Mouse (Mus musculus) midbrain, embryonic 12.5 days (tissue): Measurements from ENCODE around the gene Nap1l5. TPM values are rescaled to one million over a fixed set of nuclear protein-coding genes. Genes with fewer than 3 reads are reported as not detected.
"Not testable (repeated sequence)": the region's sequence is repeated elsewhere in the genome, so short reads cannot be mapped to it uniquely, and the experiment has no call there.

Experiments
- ATAC-seq: fragments of 200-750 bp; cut with Nextera tagmentation; 2 replicates; pipeline ENCODE4 v1.8.0; 2017; ENCODE audit warnings: low read depth, moderate TSS enrichment, moderate library complexity; ENCODE audit not compliant: low FRiP score
- H3K27ac ChIP-seq: fragments of 300-500 bp; sonication (generic); replicated peaks from 2 replicates; pipeline ENCODE4 v1.5.1; 2016; ENCODE audit warnings: mild to moderate bottlenecking
- H3K27me3 ChIP-seq: fragments of 300-500 bp; sonication (generic); 2 replicates; pipeline ENCODE4 v1.6.1; 2016; ENCODE audit warnings: mild to moderate bottlenecking
- H3K36me3 ChIP-seq: fragments of 300-500 bp; sonication (generic); 2 replicates; pipeline ENCODE4 v1.6.1; 2016
- H3K4me1 ChIP-seq: fragments of 300-500 bp; sonication (generic); 2 replicates; pipeline ENCODE4 v1.6.1; 2016
- H3K4me2 ChIP-seq: fragments of 300-500 bp; sonication (generic); replicated peaks from 2 replicates; pipeline ENCODE4 v1.6.1; 2016; ENCODE audit warnings: mild to moderate bottlenecking, moderate library complexity
- H3K4me3 ChIP-seq: fragments of 300-500 bp; sonication (generic); 2 replicates; pipeline ENCODE4 v1.5.1; 2016; ENCODE audit warnings: mild to moderate bottlenecking
- H3K9ac ChIP-seq: fragments of 300-500 bp; sonication (generic); replicated peaks from 2 replicates; pipeline ENCODE4 v1.6.1; 2016; ENCODE audit warnings: mild to moderate bottlenecking, moderate library complexity
- H3K9me3 ChIP-seq: fragments of 300-500 bp; sonication (generic); 2 replicates; pipeline ENCODE4 v1.6.1; 2016; ENCODE audit warnings: mild to moderate bottlenecking
- WGBS: fragments of 180-500 bp; shearing (Covaris S2); methylation state at CpG from one replicate; pipeline ENCODE4 v1.1.7; 2016; 5-methylcytosine and 5-hydroxymethylcytosine counted together
- polyA plus RNA-seq: library from polyadenylated mRNA; unstranded; fragments of >200 nt; fragmentation: Nextera tagmentation; extraction: Ambion mirVana; gene quantifications from 2 replicates; pipeline ENCODE4 v1.2.1, GENCODE M21; 2016

The Nap1l5 gene
- polyA plus RNA-seq, 1 experiment from 2014 or later: 63.2 TPM

DNA sequence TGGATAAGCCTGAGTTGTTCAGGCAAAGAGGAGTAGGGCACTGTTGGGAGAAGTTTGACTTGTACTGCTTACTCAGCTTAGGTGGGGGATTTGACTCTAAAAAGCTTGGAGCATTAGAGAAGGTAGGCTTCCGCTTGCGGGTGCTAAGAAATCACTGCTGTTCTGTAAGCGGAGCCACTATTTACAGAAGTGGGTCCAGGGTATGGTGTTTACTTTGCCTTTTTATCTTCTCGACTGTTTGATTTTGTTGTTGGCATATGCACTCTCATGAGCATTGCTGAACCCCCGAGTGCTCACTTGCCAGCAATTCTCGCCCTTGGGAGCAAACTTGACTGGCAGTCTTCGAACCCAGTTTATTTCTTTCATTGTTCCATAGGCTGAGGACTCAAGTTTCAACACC lies 6.3 kb downstream of the Nap1l5 start:
- H3K9me3 ChIP-seq: no peaks in the 10 kb centered on the region
- no peak for ATAC-seq
- 0 out of 2 replicates have a peak, but pooled peaks cover 2% of the 10 kb centered on the region for H3K36me3 ChIP-seq
- H3K4me2 ChIP-seq: no peak overlapping the region
- no peak overlapping the region for H3K4me3 ChIP-seq
- 80% methylated on average over 7 of the region's 7 CpGs for WGBS
- no peaks in the 10 kb centered on the region; the same call in 1 of the 2 replicates for H3K4me1 ChIP-seq
- no peak overlapping the region for H3K9ac ChIP-seq
- no peak overlapping the region for H3K27ac ChIP-seq
- no peaks in the 10 kb centered on the region for H3K27me3 ChIP-seq

DNA sequence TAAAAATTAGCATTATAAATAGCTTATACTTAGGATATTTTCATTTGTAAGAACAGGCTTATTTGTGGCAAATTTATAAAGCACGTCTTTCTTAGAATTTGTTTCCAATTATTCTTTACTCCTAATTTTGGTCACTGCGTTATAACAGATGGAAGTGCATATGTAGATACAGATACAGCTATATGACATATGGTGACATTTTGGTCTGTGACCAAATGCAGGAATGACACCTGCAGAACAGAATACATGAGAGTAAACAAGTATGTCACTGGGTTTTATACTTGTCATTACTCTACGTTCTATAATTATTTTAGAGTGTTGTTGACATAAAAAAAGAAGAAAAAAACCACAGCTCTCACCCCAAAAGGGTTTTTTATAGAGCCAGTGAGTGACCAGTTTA lies 7.8 kb downstream of the Nap1l5 start:
- Histone ChIP-seq H3K9me3 (no peaks in the 10 kb centered on the region), H3K27ac (no peak overlapping the region), H3K36me3 (0 out of 2 replicates have a peak, but pooled peaks cover 7% of the 10 kb centered on the region), H3K4me1 (no peaks in the 10 kb centered on the region; the same call in 1 of the 2 replicates), H3K4me2 (no peak overlapping the region), H3K27me3 (no peaks in the 10 kb centered on the region), H3K9ac (no peak overlapping the region), H3K4me3 (no peak overlapping the region)
- no peak for ATAC-seq
- WGBS: 89% methylated on average over 3 of the region's 3 CpGs

DNA sequence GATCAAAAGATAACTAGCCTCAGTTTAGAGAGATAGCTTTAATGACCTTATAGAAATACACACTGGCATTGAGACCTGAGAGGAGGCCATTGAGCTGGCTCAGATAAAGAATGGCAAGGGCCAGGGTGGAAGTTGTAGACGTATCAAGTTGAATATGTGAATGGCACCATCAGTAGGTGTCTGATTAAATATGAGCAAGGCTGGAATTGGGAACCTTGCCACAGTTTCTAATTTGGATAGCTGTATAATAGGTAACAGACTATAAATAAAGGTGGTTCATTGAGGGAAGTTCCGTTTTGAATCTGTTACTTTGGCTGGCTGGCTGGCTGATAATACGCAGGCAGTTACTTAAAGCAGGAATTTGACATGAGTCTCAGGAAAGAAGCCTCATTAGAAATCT lies 10.2 kb downstream of the Nap1l5 start:
- Histone ChIP-seq H3K4me2 (no peak overlapping the region), H3K9ac (no peak overlapping the region), H3K4me3 (no peak overlapping the region), H3K36me3 (0 out of 2 replicates have a peak, but pooled peaks cover 7% of the 10 kb centered on the region), H3K27me3 (no peaks in the 10 kb centered on the region), H3K27ac (no peak overlapping the region), H3K4me1 (no peaks in the 10 kb centered on the region; the same call in 1 of the 2 replicates), H3K9me3 (no peaks in the 10 kb centered on the region)
- no peak for ATAC-seq
- 90% methylated on average over 3 of the region's 3 CpGs for WGBS

DNA sequence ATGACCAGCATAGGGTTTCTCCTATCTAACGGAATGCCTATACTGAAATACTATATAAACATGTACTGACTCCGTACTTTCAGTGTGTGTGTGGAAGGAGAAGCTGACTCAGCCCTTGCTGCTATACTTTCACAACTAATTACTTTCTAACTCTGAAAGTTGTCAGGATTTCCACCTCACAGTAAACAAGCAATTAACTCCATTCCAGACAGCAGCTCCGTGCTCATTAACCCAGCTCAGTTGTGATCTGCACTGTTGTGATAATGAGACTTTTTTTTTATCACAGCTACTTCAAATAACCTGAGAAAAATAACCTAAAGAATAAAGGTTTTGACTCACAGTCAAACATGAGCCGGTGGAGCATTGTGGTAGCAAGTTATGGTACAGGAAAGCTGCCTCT lies 11.9 kb downstream of the Nap1l5 start:
- Histone ChIP-seq H3K27ac (no peak overlapping the region), H3K27me3 (no peaks in the 10 kb centered on the region), H3K9me3 (no peaks in the 10 kb centered on the region), H3K4me2 (no peak overlapping the region), H3K4me3 (no peak overlapping the region), H3K9ac (no peak overlapping the region), H3K4me1 (no peaks in the 10 kb centered on the region; the same call in 1 of the 2 replicates), H3K36me3 (0 out of 2 replicates have a peak, but pooled peaks cover 7% of the 10 kb centered on the region)
- WGBS: 92% methylated on average over 4 of the region's 4 CpGs
- no peak for ATAC-seq

DNA sequence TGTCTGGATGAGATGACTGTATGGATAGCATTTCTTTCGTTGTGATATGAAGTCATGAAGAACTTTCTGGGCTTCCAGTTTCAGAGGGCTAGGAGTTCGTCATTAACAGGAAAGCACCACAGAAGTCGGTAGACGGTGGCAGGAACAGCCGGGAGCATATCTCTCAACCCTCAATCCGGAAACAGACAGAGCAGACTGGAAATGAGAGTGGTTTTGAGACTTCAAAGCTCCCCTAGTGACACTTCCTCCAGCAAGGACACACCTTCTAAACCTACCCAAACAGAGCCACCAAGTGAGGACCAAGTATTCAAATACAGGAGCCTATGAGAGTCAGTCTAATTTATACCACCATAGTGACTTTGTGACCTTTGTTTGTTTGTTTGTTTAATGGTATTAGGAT lies 13.6 kb downstream of the Nap1l5 start:
- WGBS: 93% methylated on average over 6 of the region's 6 CpGs
- peaks cover 12% of the 10 kb centered on the region; the same call in 1 of the 2 replicates for H3K36me3 ChIP-seq
- H3K4me1 ChIP-seq: no peaks in the 10 kb centered on the region; the same call in 1 of the 2 replicates
- no peak overlapping the region for H3K9ac ChIP-seq
- ATAC-seq: no peak
- no peaks in the 10 kb centered on the region for H3K9me3 ChIP-seq
- no peak overlapping the region for H3K4me2 ChIP-seq
- H3K4me3 ChIP-seq: no peak overlapping the region
- H3K27ac ChIP-seq: no peak overlapping the region
- H3K27me3 ChIP-seq: no peaks in the 10 kb centered on the region

DNA sequence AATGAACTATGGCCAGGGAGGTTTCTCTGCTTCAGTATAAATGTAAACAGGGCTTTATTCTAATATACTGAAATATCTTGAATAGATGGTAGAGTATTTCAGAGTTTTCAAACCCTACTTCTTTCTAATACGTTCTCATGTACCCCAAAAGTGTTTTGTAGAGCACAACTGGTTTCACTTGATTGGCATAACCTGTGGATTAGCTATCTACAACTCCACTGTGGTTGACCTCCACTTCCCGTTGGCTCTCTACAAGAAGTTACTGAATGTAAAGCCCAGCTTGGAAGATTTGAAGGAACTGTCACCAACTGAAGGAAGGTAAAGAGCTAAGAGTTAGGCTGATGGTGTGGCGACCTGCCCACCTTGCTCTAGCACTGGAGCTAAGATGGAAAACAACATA lies 17.0 kb downstream of the Nap1l5 start:
- H3K9ac ChIP-seq: no peak overlapping the region
- 92% methylated on average over 3 of the region's 3 CpGs for WGBS
- no peaks in the 10 kb centered on the region for H3K4me1 ChIP-seq
- H3K4me2 ChIP-seq: no peak overlapping the region
- peaks cover 5% of the 10 kb centered on the region; the same call in 1 of the 2 replicates for H3K36me3 ChIP-seq
- H3K9me3 ChIP-seq: no peaks in the 10 kb centered on the region
- ATAC-seq: no peak
- no peak overlapping the region for H3K27ac ChIP-seq
- no peaks in the 10 kb centered on the region for H3K27me3 ChIP-seq
- H3K4me3 ChIP-seq: no peak overlapping the region

DNA sequence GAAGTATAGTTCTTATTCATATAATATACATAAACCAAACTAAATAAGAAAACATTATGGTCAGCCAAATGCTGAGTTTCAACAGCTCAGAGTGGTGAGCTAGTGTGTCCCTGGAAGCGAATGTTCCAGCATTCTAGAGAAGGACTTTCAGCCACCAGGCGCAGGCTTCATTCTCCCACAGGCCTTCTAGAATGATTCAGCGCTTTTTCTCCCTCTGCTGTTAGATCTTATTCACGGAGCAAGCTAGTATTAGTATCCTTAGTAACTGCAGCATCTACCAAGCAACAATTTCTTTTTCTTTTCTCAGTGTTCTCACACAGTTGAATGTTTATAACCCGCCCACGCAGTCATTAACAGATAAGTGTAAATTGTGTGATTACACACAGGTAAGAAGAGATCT lies 24.6 kb downstream of the Nap1l5 start:
- no peak overlapping the region for H3K9ac ChIP-seq
- H3K36me3 ChIP-seq: 0 out of 2 replicates have a peak, but pooled peaks cover 6% of the 10 kb centered on the region
- no peaks in the 10 kb centered on the region for H3K27me3 ChIP-seq
- 80% methylated on average over 6 of the region's 6 CpGs for WGBS
- no peaks in the 10 kb centered on the region for H3K4me1 ChIP-seq
- no peak for ATAC-seq
- H3K4me3 ChIP-seq: no peak overlapping the region
- H3K4me2 ChIP-seq: no peak overlapping the region
- no peaks in the 10 kb centered on the region for H3K9me3 ChIP-seq
- H3K27ac ChIP-seq: no peak overlapping the region

DNA sequence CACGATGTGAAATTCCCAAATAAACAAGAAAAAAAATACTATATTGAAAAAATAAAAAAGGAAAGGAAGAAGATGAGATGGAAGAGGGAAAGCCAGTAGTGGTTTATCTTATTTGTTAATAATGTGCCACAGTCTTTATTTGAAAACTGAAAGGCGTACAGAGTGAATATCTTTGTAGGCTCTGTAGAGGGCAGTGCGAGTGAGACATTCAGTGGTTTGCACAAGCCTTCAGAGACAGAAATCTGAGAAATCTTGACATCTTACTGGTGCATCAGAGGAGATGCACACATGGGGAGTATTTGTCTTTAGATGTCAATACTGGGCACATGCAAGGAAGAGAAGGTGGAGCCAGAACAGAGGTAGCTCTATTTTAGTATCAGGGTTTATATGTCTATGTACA lies 25.5 kb downstream of the Nap1l5 start:
- H3K4me2 ChIP-seq: no peak overlapping the region
- no peak overlapping the region for H3K4me3 ChIP-seq
- H3K27me3 ChIP-seq: no peaks in the 10 kb centered on the region
- no peaks in the 10 kb centered on the region for H3K9me3 ChIP-seq
- 0 out of 2 replicates have a peak, but pooled peaks cover 6% of the 10 kb centered on the region for H3K36me3 ChIP-seq
- H3K27ac ChIP-seq: no peak overlapping the region
- ATAC-seq: no peak
- WGBS: 90% methylated on average over 3 of the region's 3 CpGs
- no peaks in the 10 kb centered on the region for H3K4me1 ChIP-seq
- H3K9ac ChIP-seq: no peak overlapping the region

DNA sequence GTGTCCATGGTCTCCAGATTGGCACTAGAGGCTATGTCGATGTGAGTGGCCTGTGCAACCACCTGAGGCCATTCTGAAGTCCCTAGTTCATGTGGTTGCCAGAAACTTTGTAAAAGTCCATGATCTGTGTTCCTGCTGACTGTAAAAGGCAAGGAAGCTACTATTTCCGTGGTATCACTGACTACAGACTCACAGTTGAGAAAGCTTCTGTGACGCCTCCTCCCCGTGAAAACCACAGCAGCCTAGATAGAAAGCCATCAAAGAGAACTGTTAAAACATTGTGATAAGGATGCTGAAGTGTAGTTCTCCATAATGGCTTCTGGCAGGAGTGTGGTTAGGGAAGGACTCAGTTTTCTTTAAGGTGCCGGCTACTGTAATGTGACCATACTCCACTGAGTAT lies 26.0 kb downstream of the Nap1l5 start:
- WGBS: 91% methylated on average over 5 of the region's 5 CpGs
- no peaks in the 10 kb centered on the region for H3K9me3 ChIP-seq
- no peak overlapping the region for H3K9ac ChIP-seq
- H3K27ac ChIP-seq: no peak overlapping the region
- H3K4me1 ChIP-seq: no peaks in the 10 kb centered on the region
- ATAC-seq: no peak
- no peaks in the 10 kb centered on the region for H3K27me3 ChIP-seq
- H3K4me3 ChIP-seq: no peak overlapping the region
- H3K4me2 ChIP-seq: no peak overlapping the region
- H3K36me3 ChIP-seq: 0 out of 2 replicates have a peak, but pooled peaks cover 6% of the 10 kb centered on the region

DNA sequence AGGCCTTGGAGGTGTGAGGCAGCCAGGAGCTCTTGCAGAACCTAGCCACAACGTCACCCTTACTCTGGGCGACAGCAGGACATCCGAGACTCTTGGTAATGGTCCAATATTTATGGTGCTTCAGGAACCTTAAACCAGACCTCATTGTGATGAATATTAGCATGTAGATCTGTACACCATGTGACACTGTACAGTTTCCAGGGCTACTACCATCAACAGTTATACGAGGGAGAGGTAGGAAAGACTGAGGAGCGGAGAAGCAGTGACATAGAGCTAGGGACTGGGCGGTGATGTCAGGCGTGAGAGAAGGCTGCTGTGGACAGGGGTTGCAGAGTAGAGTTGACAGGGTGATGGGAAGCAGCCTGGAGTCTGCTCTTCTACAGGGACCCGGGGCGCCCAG lies 26.9 kb downstream of the Nap1l5 start:
- H3K9me3 ChIP-seq: no peaks in the 10 kb centered on the region
- H3K4me3 ChIP-seq: no peak overlapping the region
- H3K4me1 ChIP-seq: no peaks in the 10 kb centered on the region
- H3K9ac ChIP-seq: no peak overlapping the region
- WGBS: 88% methylated on average over 9 of the region's 9 CpGs
- H3K36me3 ChIP-seq: peaks cover 6% of the 10 kb centered on the region; the same call in 1 of the 2 replicates
- H3K4me2 ChIP-seq: no peak overlapping the region
- H3K27me3 ChIP-seq: no peaks in the 10 kb centered on the region
- ATAC-seq: no peak
- no peak overlapping the region for H3K27ac ChIP-seq

DNA sequence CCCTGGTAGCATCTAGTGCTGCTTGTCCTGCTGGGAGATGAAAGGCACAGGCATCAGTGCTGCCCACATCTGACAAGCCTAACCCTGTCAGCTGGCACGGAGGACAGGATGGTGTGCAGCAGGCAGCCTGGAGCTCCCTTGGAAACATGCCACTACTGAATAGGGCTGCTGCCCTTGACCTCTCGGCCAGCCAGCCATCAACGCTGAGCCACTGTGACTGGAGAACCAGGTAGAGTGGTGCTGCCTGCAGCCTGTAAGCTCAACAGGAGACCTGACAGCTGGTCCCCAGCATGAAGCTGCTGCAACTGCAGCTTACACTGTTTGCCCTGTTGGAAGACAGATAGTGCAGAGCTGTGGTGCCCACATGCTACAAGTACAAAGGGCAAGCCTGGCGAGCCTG lies 27.3 kb downstream of the Nap1l5 start:
- ATAC-seq: peak; percentile 38; the same call in 1 of the 2 replicates
- no peaks in the 10 kb centered on the region for H3K9me3 ChIP-seq
- no peaks in the 10 kb centered on the region for H3K4me1 ChIP-seq
- no peak overlapping the region for H3K4me2 ChIP-seq
- no peak overlapping the region for H3K27ac ChIP-seq
- no peaks in the 10 kb centered on the region for H3K27me3 ChIP-seq
- peaks cover 6% of the 10 kb centered on the region; the same call in 1 of the 2 replicates for H3K36me3 ChIP-seq
- WGBS: 74% methylated on average over 4 of the region's 4 CpGs
- no peak overlapping the region for H3K4me3 ChIP-seq
- no peak overlapping the region for H3K9ac ChIP-seq

DNA sequence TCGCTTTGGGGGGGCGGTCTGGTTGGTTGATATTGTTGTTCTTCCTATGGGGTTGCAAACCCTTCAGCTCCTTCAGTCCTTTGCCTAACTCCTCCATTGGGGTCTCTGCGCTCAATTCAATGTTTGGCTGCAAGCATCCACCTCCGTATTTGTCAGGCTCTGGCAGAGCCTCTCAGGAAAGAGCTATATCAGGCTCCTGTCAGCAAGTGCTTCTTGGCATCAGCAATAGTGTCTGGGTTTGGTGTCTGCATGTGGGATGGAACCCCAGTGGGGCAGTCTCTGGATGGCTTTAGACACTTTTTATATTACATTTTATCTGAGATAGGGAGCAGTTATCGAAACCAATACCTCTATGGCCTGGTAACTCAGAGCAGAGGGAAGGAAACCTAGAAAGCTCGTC lies 39.0 kb downstream of the Nap1l5 start:
- H3K9ac ChIP-seq, H3K27me3 ChIP-seq, ATAC-seq, H3K9me3 ChIP-seq, H3K4me1 ChIP-seq, H3K4me3 ChIP-seq, H3K4me2 ChIP-seq, H3K36me3 ChIP-seq, H3K27ac ChIP-seq: not testable (repeated sequence)
- 94% methylated on average over 6 of the region's 6 CpGs for WGBS
